Mouse (Mus musculus) adrenal gland, postnatal 25 days (tissue): ENCODE measurements around the gene Noxa1. TPM values are rescaled to one million over a fixed set of nuclear protein-coding genes. Genes with fewer than 3 reads are reported as not detected.
A peak's percentile ranks its signal among the peaks of the same experiment; 100 is the strongest.

Experiments used
- DNase-seq: peaks from one replicate; pipeline ENCODE4 v3.0.0; 2021; ENCODE audit warnings: mixed read lengths
- total RNA-seq: library from RNA; stranded (reverse); gene quantifications from 2 replicates; pipeline ENCODE4 v1.2.3, GENCODE M21; 2021

Gene Noxa1
- total RNA-seq, 1 experiment from 2014 or later: not detected

GRCm38 (mm10) chr2:25098005-25098615 is 3.2 kb upstream of the Noxa1 start:
- no peak for DNase-seq

GRCm38 (mm10) chr2:25094785-25095108 is 202 bp downstream of the Noxa1 start:
- DNase-seq: no peak

GRCm38 (mm10) chr2:25088636-25089035 is 6.3 kb downstream of the Noxa1 start:
- DNase-seq: no peak

GRCm38 (mm10) chr2:25087842-25088241 is 7.1 kb downstream of the Noxa1 start:
- DNase-seq: no peak

- no peak for DNase-seq
Observed at GRCm38 (mm10) chr2:25085571-25085970, 9.4 kb downstream of the Noxa1 start.

- no peak for DNase-seq
Observed at GRCm38 (mm10) chr2:25083697-25084096, 11.3 kb downstream of the Noxa1 start.

GRCm38 (mm10) chr2:25080076-25080475 is 14.9 kb downstream of the Noxa1 start, which contains the start of gene Entpd8:
Gene Entpd8 (plus strand): TSS chr2:25080304.
- no peak for DNase-seq

GRCm38 (mm10) chr2:25078967-25079366 is 16.0 kb downstream of the Noxa1 start:
- DNase-seq: no peak

GRCm38 (mm10) chr2:25075506-25075905 is 19.4 kb downstream of the Noxa1 start:
- DNase-seq: no peak

GRCm38 (mm10) chr2:25072398-25072797 is 22.6 kb downstream of the Noxa1 start:
- DNase-seq: no peak

GRCm38 (mm10) chr2:25069537-25069936 is 25.4 kb downstream of the Noxa1 start:
- DNase-seq: no peak

- DNase-seq: no peak
Observed at GRCm38 (mm10) chr2:25066552-25066951, 28.4 kb downstream of the Noxa1 start.

GRCm38 (mm10) chr2:25065537-25065936 is 29.4 kb downstream of the Noxa1 start:
- DNase-seq: no peak

- DNase-seq: no peak
Observed at GRCm38 (mm10) chr2:25064285-25064684, 30.7 kb downstream of the Noxa1 start.

- DNase-seq: no peak
Observed at GRCm38 (mm10) chr2:25063523-25063922, 31.4 kb downstream of the Noxa1 start.

- no peak for DNase-seq
Observed at GRCm38 (mm10) chr2:25058926-25059325, 36.0 kb downstream of the Noxa1 start.

GRCm38 (mm10) chr2:25055409-25056155 is 39.4 kb downstream of the Noxa1 start:
- no peak for DNase-seq

GRCm38 (mm10) chr2:25055068-25055405 is 39.9 kb downstream of the Noxa1 start:
- peak; percentile 18 for DNase-seq

- DNase-seq: peak; percentile 87
Observed at GRCm38 (mm10) chr2:25054221-25055067, 40.5 kb downstream of the Noxa1 start, which contains the start of gene Nsmf. Gene Nsmf (plus strand): TSS chr2:25054355.

- DNase-seq: no peak
Observed at GRCm38 (mm10) chr2:25053101-25053500, 41.8 kb downstream of the Noxa1 start.

GRCm38 (mm10) chr2:25051450-25051849 is 43.5 kb downstream of the Noxa1 start:
- no peak for DNase-seq

- no peak for DNase-seq
Observed at GRCm38 (mm10) chr2:25050921-25051320, 44.0 kb downstream of the Noxa1 start.

- DNase-seq: no peak
Observed at GRCm38 (mm10) chr2:25040089-25040488, 54.9 kb downstream of the Noxa1 start.
